Mouse (Mus musculus) C2C12 (cell line): ENCODE measurements around the gene Stard3.

Experiments used
- CEBPB ChIP-seq: IDR thresholded peaks from one replicate; pipeline ENCODE4 v1.6.1; 2011; ENCODE audit warnings: low read depth, mild to moderate bottlenecking, control low read depth, moderate library complexity
- CTCF ChIP-seq: IDR thresholded peaks from one replicate; pipeline ENCODE4 v1.5.1; 2011; ENCODE audit not compliant: control insufficient read depth, insufficient read depth, insufficient read length
- FOSL1 ChIP-seq: IDR thresholded peaks from one replicate; pipeline ENCODE4 v1.8.0; 2011; ENCODE audit warnings: mild to moderate bottlenecking, low read length; ENCODE audit not compliant: poor library complexity, insufficient read depth, severe bottlenecking
- MAX ChIP-seq: IDR thresholded peaks from one replicate; pipeline ENCODE4 v1.6.1; 2011; ENCODE audit warnings: mild to moderate bottlenecking, control low read depth
- USF1 ChIP-seq: IDR thresholded peaks from one replicate; pipeline ENCODE4 v1.6.1; 2011; ENCODE audit warnings: low read depth, mild to moderate bottlenecking, control low read depth, moderate library complexity

DNA sequence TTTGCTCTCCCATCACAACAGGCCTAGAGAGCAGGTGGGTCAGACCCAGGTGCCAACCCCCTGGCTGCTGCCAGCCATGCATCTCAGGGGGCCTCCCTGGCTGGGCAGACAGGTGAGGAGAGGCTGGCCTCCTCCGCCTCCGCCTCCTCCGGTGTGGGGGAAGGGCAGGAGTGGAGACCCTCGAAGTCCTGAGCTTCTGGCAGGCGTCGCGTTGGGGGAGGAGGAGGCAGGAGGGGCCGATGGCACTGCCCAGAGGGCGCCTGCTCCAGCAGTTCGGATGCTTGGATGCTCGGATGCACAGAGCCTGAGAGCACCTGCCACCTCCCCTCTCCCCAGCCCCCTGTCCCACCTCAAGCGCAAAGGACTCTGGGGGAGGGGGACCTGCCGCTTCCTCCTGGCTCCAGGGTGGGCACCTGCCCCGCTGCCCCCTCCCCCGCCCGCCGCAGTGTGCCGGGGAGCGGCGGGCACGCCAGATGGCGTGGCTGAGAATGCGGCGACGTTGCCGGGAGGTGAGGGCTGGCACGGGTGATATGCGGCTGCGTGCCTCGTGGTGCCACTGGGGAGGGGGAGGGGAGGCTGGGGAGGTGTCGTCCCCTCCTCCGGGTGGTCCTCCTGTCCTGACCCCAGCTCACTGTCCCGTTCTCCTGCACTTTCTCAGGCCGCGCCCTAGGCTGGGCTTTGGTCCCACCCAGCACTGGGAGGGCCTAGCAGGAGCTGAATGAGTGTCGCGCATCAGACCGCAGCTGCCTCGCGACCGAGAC is 24.0 kb upstream of the Stard3 start:
- no peak for TF ChIP-seq CTCF
- no peak for TF ChIP-seq FOSL1
- TF ChIP-seq MAX, result no peak
- no peak for TF ChIP-seq USF1
- TF ChIP-seq CEBPB, result no peak
